ENCODE assay signal across 10 mouse cellular contexts in the genomic region with DNA sequence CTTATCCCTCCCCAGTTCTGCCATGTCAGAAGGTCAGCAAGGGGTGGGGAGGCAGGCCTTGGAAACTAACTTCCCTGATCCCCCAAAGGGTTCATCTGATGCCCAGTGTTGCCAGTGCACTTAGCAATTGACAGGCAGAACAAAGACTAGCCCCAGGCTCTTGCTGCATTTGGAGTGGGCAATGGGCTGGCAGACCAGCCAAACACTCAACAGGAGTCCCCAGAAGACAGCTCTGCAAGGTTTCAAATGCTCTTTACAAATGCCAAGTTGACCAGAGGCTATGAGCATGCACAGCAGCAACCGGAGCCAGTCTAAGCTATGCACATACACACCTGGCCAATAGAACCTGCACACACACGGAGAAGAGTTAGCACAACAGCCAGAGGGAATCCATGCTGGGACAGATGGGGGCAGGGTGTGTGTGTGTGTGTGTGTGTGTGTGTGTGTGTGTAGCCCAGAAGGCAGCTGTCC. TPM values are rescaled to one million over a fixed set of nuclear protein-coding genes. Genes with fewer than 3 reads are reported as not detected.
DNase-seq lines count a peak whose midpoint lies in the region; ATAC-seq and TF ChIP-seq lines count a peak whose summit lies in the region.
"Had no signal": no experiment of that assay in that cellular context is flagged by ENCODE, and none has a peak within 500 bp of the region (broad histone marks: within the 10 kb centered on the region; RNA-seq: fewer than 3 reads in every experiment).

No protein-coding gene starts in this region.

- H3K27ac ChIP-seq in gastrocnemius, adult 2 months: peak overlapping the region; percentile 84
- H3K27ac ChIP-seq in lung, embryonic 14.5 days (ENCODE audit: low read depth): peak overlapping the region; percentile 59; the same call in 1 of the 2 replicates
- H3K27ac ChIP-seq in neural tube, embryonic 15.5 days (replicated peaks): peak overlapping the region; percentile 75
- no peak overlapping the region for H3K27ac ChIP-seq in liver, embryonic 11.5 days (ENCODE audit: low read depth, low read length)

- no peak for ATAC-seq in lung, embryonic 14.5 days (ENCODE audit: insufficient read depth)
- ATAC-seq in neural tube, embryonic 15.5 days (ENCODE audit: low FRiP score): peak; percentile 46
- ATAC-seq in liver, embryonic 11.5 days (replicated peaks; ENCODE audit: low FRiP score): no peak
- ATAC-seq: activated CD4-positive, CD25-positive, alpha-beta regulatory T cell, adult 4 months had no signal

- H3K4me3 ChIP-seq in gastrocnemius, adult 2 months: no peak overlapping the region
- H3K4me3 ChIP-seq in lung, embryonic 14.5 days (ENCODE audit: low read depth, low read length): no peak overlapping the region
- no peak overlapping the region for H3K4me3 ChIP-seq in neural tube, embryonic 15.5 days (replicated peaks)
- H3K4me3 ChIP-seq in liver, embryonic 11.5 days (ENCODE audit: low read depth, low read length): no peak overlapping the region
- H3K4me3 ChIP-seq: erythroblast, embryonic 14.5 days had no signal

- H3K27me3 ChIP-seq in lung, embryonic 14.5 days (ENCODE audit: insufficient read depth, low read length): no peaks in the 10 kb centered on the region
- no peaks in the 10 kb centered on the region for H3K27me3 ChIP-seq in neural tube, embryonic 15.5 days (replicated peaks)
- H3K27me3 ChIP-seq in liver, embryonic 11.5 days (replicated peaks; ENCODE audit: control insufficient read depth, insufficient read depth, low read length): no peaks in the 10 kb centered on the region

- H3K4me1 ChIP-seq in lung, embryonic 14.5 days (ENCODE audit: insufficient read depth): peaks cover 18% of the 10 kb centered on the region
- H3K4me1 ChIP-seq in neural tube, embryonic 15.5 days: peaks cover 31% of the 10 kb centered on the region
- H3K4me1 ChIP-seq in liver, embryonic 11.5 days (replicated peaks; ENCODE audit: control insufficient read depth, insufficient read depth, low read length): no peaks in the 10 kb centered on the region

- no peak overlapping the region for H3K9ac ChIP-seq in lung, embryonic 14.5 days
- no peak overlapping the region for H3K9ac ChIP-seq in neural tube, embryonic 15.5 days (replicated peaks)
- no peak overlapping the region for H3K9ac ChIP-seq in liver, embryonic 11.5 days (ENCODE audit: low read depth, low read length)

- H3K9me3 ChIP-seq in lung, embryonic 14.5 days (ENCODE audit: low read depth, low read length): no peaks in the 10 kb centered on the region
- no peaks in the 10 kb centered on the region for H3K9me3 ChIP-seq in neural tube, embryonic 15.5 days (replicated peaks)
- H3K9me3 ChIP-seq in liver, embryonic 11.5 days (ENCODE audit: control insufficient read depth, low read length): no peaks in the 10 kb centered on the region

- no peak overlapping the region for H3K4me2 ChIP-seq in lung, embryonic 14.5 days
- H3K4me2 ChIP-seq in neural tube, embryonic 15.5 days: no peak overlapping the region
- no peak overlapping the region for H3K4me2 ChIP-seq in liver, embryonic 11.5 days

- H3K36me3 ChIP-seq in lung, embryonic 14.5 days (ENCODE audit: insufficient read depth): no peaks in the 10 kb centered on the region
- no peaks in the 10 kb centered on the region for H3K36me3 ChIP-seq in neural tube, embryonic 15.5 days
- no peaks in the 10 kb centered on the region for H3K36me3 ChIP-seq in liver, embryonic 11.5 days (ENCODE audit: control insufficient read depth, insufficient read depth, low read length)

- WGBS in lung, embryonic 14.5 days: 77% methylated on average over 2 of the region's 2 CpGs
- 79% methylated on average over 2 of the region's 2 CpGs for WGBS in neural tube, embryonic 15.5 days
- WGBS in liver, embryonic 11.5 days: 91% methylated on average over 2 of the region's 2 CpGs

- intact Hi-C loops in gastrocnemius, adult 2 months (cut with DNase I): no loop called here

- no peak for DNase-seq in gastrocnemius, adult 2 months
- no peak for DNase-seq in gastrocnemius, adult 8-10 months (ENCODE audit: low spot score in 2 of 2)
- DNase-seq in lung, embryonic 14.5 days: no peak
- no peak for DNase-seq in lung, postnatal 4 days
- DNase-seq in fat pad, adult 2 months (ENCODE audit: extremely low read depth, low read depth, low spot score): peak; percentile 45
- no peak for DNase-seq in liver, embryonic 11.5 days (ENCODE audit: low spot score)
- DNase-seq in layer of hippocampus, postnatal 36 days: no peak

- no peak for TF ChIP-seq CTCF in gastrocnemius, adult 2 months (IDR thresholded peaks at IDR 0.05)
- no peak for TF ChIP-seq CTCF in lung, embryonic 14.5 days (IDR thresholded peaks at IDR 0.05; ENCODE audit: low read depth)

RNA-seq across cellular contexts. Expression of a gene that starts 27.8 kb away (rescaled TPM):
- total RNA-seq in gastrocnemius, adult 2 months (2021): 1 to 10 TPM; 2.8 to 8.4 TPM
- total RNA-seq in gastrocnemius, adult 8-10 months (2022): 1 to 10 TPM; 3.8 to 6.7 (median 4.3) TPM
- polyA plus RNA-seq in lung, embryonic 14.5 days (2014; fragmentation: Nextera tagmentation; extraction: Ambion mirVana): 4.8 and 6.0 TPM in 2 replicates
- polyA plus RNA-seq in neural tube, embryonic 15.5 days (2015; fragmentation: Nextera tagmentation; extraction: Ambion mirVana): 10.6 and 12.9 TPM in 2 replicates
- 2.6 TPM in 2 replicates for polyA plus RNA-seq in liver, embryonic 11.5 days (2014; fragmentation: Nextera tagmentation; extraction: Ambion mirVana)
- 10 to 100 TPM; 31.4 to 32.6 TPM for total RNA-seq in layer of hippocampus, postnatal 36 days (2021)
